Mouse (Mus musculus): Measurements from ENCODE around the gene Smpdl3a.

GRCm38 (mm10) chr10:57747127-57747526 is 47.0 kb upstream of the Smpdl3a start:
- no peak for TF ChIP-seq CTCF (IDR thresholded peaks at IDR 0.05; ENCODE audit: borderline replicate concordance, extremely low read depth, insufficient read depth, insufficient read length)
- no peak for TF ChIP-seq POLR2A (IDR thresholded peaks at IDR 0.05; ENCODE audit: borderline replicate concordance, extremely low read depth, insufficient read depth, insufficient read length, poor library complexity, severe bottlenecking)
